In genomic region chr13:59656316-59656832, GRCm38 (mm10) we compare ENCODE assay signal across 8 mouse cellular contexts. TPM values are rescaled to one million over a fixed set of nuclear protein-coding genes. Genes with fewer than 3 reads are reported as not detected.
DNase-seq lines count a peak whose midpoint lies in the region; ATAC-seq and TF ChIP-seq lines count a peak whose summit lies in the region.

No protein-coding gene starts in this region.

- no peak overlapping the region for H3K4me2 ChIP-seq in forebrain, embryonic 11.5 days (ENCODE audit: low read depth, low read length, severe bottlenecking)
- no peak overlapping the region for H3K4me2 ChIP-seq in lung, postnatal 0 days (replicated peaks; ENCODE audit: low read depth, low read length)
- no peak overlapping the region for H3K4me2 ChIP-seq in stomach, embryonic 15.5 days
- H3K4me2 ChIP-seq in intestine, postnatal 0 days (replicated peaks; ENCODE audit: low read depth), result no peak overlapping the region

- H3K36me3 ChIP-seq in forebrain, embryonic 11.5 days (ENCODE audit: control insufficient read depth, insufficient read depth, low read length), result peaks cover 4% of the 10 kb centered on the region
- H3K36me3 ChIP-seq in lung, postnatal 0 days (ENCODE audit: insufficient read depth, low read length), result no peaks in the 10 kb centered on the region
- H3K36me3 ChIP-seq in stomach, embryonic 15.5 days, result no peaks in the 10 kb centered on the region; the same call in 1 of the 2 replicates
- peaks cover 3% of the 10 kb centered on the region; the same call in 1 of the 2 replicates for H3K36me3 ChIP-seq in intestine, postnatal 0 days (ENCODE audit: control insufficient read depth, insufficient read depth)

- no peak for TF ChIP-seq CTCF in lung, postnatal 0 days (IDR thresholded peaks at IDR 0.05)
- TF ChIP-seq CTCF in intestine, postnatal 0 days (IDR thresholded peaks at IDR 0.05; ENCODE audit: low read depth), result no peak

- H3K27ac ChIP-seq in forebrain, embryonic 11.5 days (ENCODE audit: low read depth, low read length), result peak overlapping the region; percentile 64; the same call in 1 of the 2 replicates
- peak overlapping the region; percentile 32; the same call in 1 of the 2 replicates for H3K27ac ChIP-seq in lung, postnatal 0 days (ENCODE audit: low read length)
- H3K27ac ChIP-seq in stomach, embryonic 15.5 days, result 0 out of 2 replicates have a peak overlapping the region, but pooled peaks have one; percentile 5
- H3K27ac ChIP-seq in intestine, postnatal 0 days (ENCODE audit: low read depth, low read length), result no peak overlapping the region

- H3K9ac ChIP-seq in forebrain, embryonic 11.5 days (ENCODE audit: low read length), result peak overlapping the region; percentile 29; the same call in 1 of the 2 replicates
- no peak overlapping the region for H3K9ac ChIP-seq in lung, postnatal 0 days (replicated peaks; ENCODE audit: low read depth)
- no peak overlapping the region for H3K9ac ChIP-seq in stomach, embryonic 15.5 days
- no peak overlapping the region for H3K9ac ChIP-seq in intestine, postnatal 0 days (ENCODE audit: low read depth, low read length)

- DNase-seq in spleen, adult 18-20 months, result peak; percentile 56 to 60
- no peak for DNase-seq in spleen, postnatal 4 days (ENCODE audit: low spot score in 2 of 2)
- no peak for DNase-seq in forebrain, embryonic 11.5 days (ENCODE audit: low spot score)
- no peak for DNase-seq in lung, postnatal 0 days (ENCODE audit: low spot score)
- no peak for DNase-seq in retina, postnatal 1 day
- no peak for DNase-seq in left cerebral cortex, postnatal 4 days

- intact Hi-C loops in left cerebral cortex, postnatal 4 days (cut with DNase I), result no loop called here

- no peak for TF ChIP-seq EP300 in lung, postnatal 0 days (IDR thresholded peaks at IDR 0.05)

- no peak overlapping the region for H3K4me3 ChIP-seq in forebrain, embryonic 11.5 days (ENCODE audit: low read depth, low read length)
- no peak overlapping the region for H3K4me3 ChIP-seq in lung, postnatal 0 days (ENCODE audit: low read depth, low read length)
- H3K4me3 ChIP-seq in stomach, embryonic 15.5 days (replicated peaks), result no peak overlapping the region
- H3K4me3 ChIP-seq in intestine, postnatal 0 days (ENCODE audit: low read depth, low read length), result no peak overlapping the region

- no peak; the same call in 1 of the 2 replicates for ATAC-seq in forebrain, embryonic 11.5 days (replicated peaks; ENCODE audit: low FRiP score)
- peak; percentile 37 for ATAC-seq in lung, postnatal 0 days
- no peak for ATAC-seq in stomach, embryonic 15.5 days (ENCODE audit: insufficient read depth, low FRiP score, low read depth)
- ATAC-seq in intestine, postnatal 0 days, result no peak; the same call in 1 of the 2 replicates

- H3K27me3 ChIP-seq in forebrain, embryonic 11.5 days (ENCODE audit: control insufficient read depth, insufficient read depth, low read length), result no peaks in the 10 kb centered on the region
- H3K27me3 ChIP-seq in lung, postnatal 0 days (replicated peaks; ENCODE audit: insufficient read depth, low read length), result no peaks in the 10 kb centered on the region
- H3K27me3 ChIP-seq in stomach, embryonic 15.5 days (replicated peaks), result no peaks in the 10 kb centered on the region
- H3K27me3 ChIP-seq in intestine, postnatal 0 days (replicated peaks; ENCODE audit: control insufficient read depth, insufficient read depth, low read length), result no peaks in the 10 kb centered on the region

- H3K4me1 ChIP-seq in forebrain, embryonic 11.5 days (replicated peaks; ENCODE audit: control insufficient read depth, insufficient read depth, low read length), result peaks cover 12% of the 10 kb centered on the region; the same call in 1 of the 2 replicates
- H3K4me1 ChIP-seq in lung, postnatal 0 days (ENCODE audit: insufficient read depth, low read depth, low read length), result peaks cover 7% of the 10 kb centered on the region; the same call in 1 of the 2 replicates
- H3K4me1 ChIP-seq in stomach, embryonic 15.5 days, result peaks cover 12% of the 10 kb centered on the region; the same call in 1 of the 2 replicates
- peaks cover 12% of the 10 kb centered on the region; the same call in 1 of the 2 replicates for H3K4me1 ChIP-seq in intestine, postnatal 0 days (replicated peaks; ENCODE audit: control insufficient read depth, insufficient read depth, low read length)

- H3K9me3 ChIP-seq in forebrain, embryonic 11.5 days (ENCODE audit: control insufficient read depth, low read length), result no peaks in the 10 kb centered on the region
- H3K9me3 ChIP-seq in lung, postnatal 0 days (ENCODE audit: low read length), result no peaks in the 10 kb centered on the region
- no peaks in the 10 kb centered on the region for H3K9me3 ChIP-seq in stomach, embryonic 15.5 days
- H3K9me3 ChIP-seq in intestine, postnatal 0 days (ENCODE audit: control insufficient read depth), result no peaks in the 10 kb centered on the region

- 78% methylated on average over 10 of the region's 10 CpGs for WGBS in forebrain, embryonic 11.5 days
- WGBS in lung, postnatal 0 days, result 61% methylated on average over 10 of the region's 10 CpGs
- WGBS in stomach, embryonic 15.5 days, result 66% methylated on average over 10 of the region's 10 CpGs
- 53% methylated on average over 10 of the region's 10 CpGs for WGBS in intestine, postnatal 0 days

RNA-seq across cellular contexts. Expression of gene Golm1, which starts 19.2 kb away (rescaled TPM):
- 131 and 133 TPM in 2 replicates for polyA plus RNA-seq in forebrain, embryonic 11.5 days (2014; fragmentation: Nextera tagmentation; extraction: Ambion mirVana)
- polyA plus RNA-seq in lung, postnatal 0 days (2015; fragmentation: Nextera tagmentation; extraction: Ambion mirVana), result 31.8 and 32.4 TPM in 2 replicates
- 77.2 and 80.9 TPM in 2 replicates for polyA plus RNA-seq in stomach, embryonic 15.5 days (2015; fragmentation: Nextera tagmentation; extraction: Ambion mirVana)
- 10 to 100 TPM; 15.5 to 16.5 TPM for total RNA-seq in left cerebral cortex, postnatal 4 days (2021)
- 29.6 and 34.3 TPM in 2 replicates for polyA plus RNA-seq in intestine, postnatal 0 days (2015; fragmentation: Nextera tagmentation; extraction: Ambion mirVana)

RNA-seq across cellular contexts. Expression of gene 4921517D22Rik, which starts 37.5 kb away (rescaled TPM):
- polyA plus RNA-seq in forebrain, embryonic 11.5 days (2014; fragmentation: Nextera tagmentation; extraction: Ambion mirVana), result not detected in 2 replicates
- polyA plus RNA-seq in lung, postnatal 0 days (2015; fragmentation: Nextera tagmentation; extraction: Ambion mirVana), result not detected in 2 replicates
- polyA plus RNA-seq in stomach, embryonic 15.5 days (2015; fragmentation: Nextera tagmentation; extraction: Ambion mirVana), result not detected in 2 replicates
- not detected for total RNA-seq in left cerebral cortex, postnatal 4 days (2021)
- not detected in 2 replicates for polyA plus RNA-seq in intestine, postnatal 0 days (2015; fragmentation: Nextera tagmentation; extraction: Ambion mirVana)

RNA-seq across cellular contexts. Expression of gene Spata31d1a, which starts 53.8 kb away (rescaled TPM):
- not detected in 2 replicates for polyA plus RNA-seq in forebrain, embryonic 11.5 days (2014; fragmentation: Nextera tagmentation; extraction: Ambion mirVana)
- 0.14 and 0.41 TPM in 2 replicates for polyA plus RNA-seq in lung, postnatal 0 days (2015; fragmentation: Nextera tagmentation; extraction: Ambion mirVana)
- polyA plus RNA-seq in stomach, embryonic 15.5 days (2015; fragmentation: Nextera tagmentation; extraction: Ambion mirVana), result not detected in 2 replicates
- total RNA-seq in left cerebral cortex, postnatal 4 days (2021), result under 1 TPM; 0.46 to 0.48 TPM
- not detected in 2 replicates for polyA plus RNA-seq in intestine, postnatal 0 days (2015; fragmentation: Nextera tagmentation; extraction: Ambion mirVana)

RNA-seq across cellular contexts. Expression of gene Spata31d1b, which starts 55.7 kb away (rescaled TPM):
- polyA plus RNA-seq in forebrain, embryonic 11.5 days (2014; fragmentation: Nextera tagmentation; extraction: Ambion mirVana), result not detected in 2 replicates
- not detected in 2 replicates for polyA plus RNA-seq in lung, postnatal 0 days (2015; fragmentation: Nextera tagmentation; extraction: Ambion mirVana)
- polyA plus RNA-seq in stomach, embryonic 15.5 days (2015; fragmentation: Nextera tagmentation; extraction: Ambion mirVana), result not detected in 2 replicates
- not detected for total RNA-seq in left cerebral cortex, postnatal 4 days (2021)
- not detected in 2 replicates for polyA plus RNA-seq in intestine, postnatal 0 days (2015; fragmentation: Nextera tagmentation; extraction: Ambion mirVana)

Comparison
In these comparisons a context has a peak if more than half of its experiments do, and no peak if none do; other contexts are left out.
1. DNase-seq: peak in spleen, adult 18-20 months (2 of 2); none in spleen, postnatal 4 days (0 of 2), forebrain, embryonic 11.5 days (single experiment), lung, postnatal 0 days (single experiment), retina, postnatal 1 day (single experiment) and left cerebral cortex, postnatal 4 days (single experiment).